Mouse (Mus musculus) small intestine, adult 2 months (tissue): ENCODE data around the gene Calml3. TPM values are rescaled to one million over a fixed set of nuclear protein-coding genes. Genes with fewer than 3 reads are reported as not detected.
A peak's percentile ranks its signal among the peaks of the same experiment; 100 is the strongest.

Experiments used
- H3K27ac ChIP-seq: fragments of 200-500 bp; 2 replicates; pipeline ENCODE4 v1.5.1; 2012; ENCODE audit warnings: low read depth, low read length, control low read depth, inconsistent platforms; ENCODE audit not compliant: insufficient read depth
- H3K27me3 ChIP-seq: fragments of 200-500 bp; 2 replicates; pipeline ENCODE4 v1.6.1; 2012; ENCODE audit warnings: mild to moderate bottlenecking, moderate library complexity, low read length, inconsistent platforms; ENCODE audit not compliant: control insufficient read depth, insufficient read depth
- H3K36me3 ChIP-seq: fragments of 200-500 bp; 2 replicates; pipeline ENCODE4 v1.6.1; 2012; ENCODE audit warnings: mild to moderate bottlenecking, low read length, control low read depth, inconsistent platforms; ENCODE audit not compliant: control insufficient read depth, insufficient read depth
- H3K4me1 ChIP-seq: fragments of 200-500 bp; 2 replicates; pipeline ENCODE4 v1.6.1; 2012; ENCODE audit warnings: low read length, inconsistent platforms, mixed read lengths; ENCODE audit not compliant: control insufficient read depth, insufficient read depth, insufficient read length
- H3K4me3 ChIP-seq: fragments of 200-500 bp; 2 replicates; pipeline ENCODE4 v1.5.1; 2012; ENCODE audit warnings: low read depth, mild to moderate bottlenecking, control low read depth, inconsistent platforms, low read length, moderate library complexity
- CTCF ChIP-seq: fragments of 200-500 bp; IDR thresholded peaks from 2 replicates; pipeline ENCODE4 v1.5.1; 2012; ENCODE audit warnings: low read depth, mild to moderate bottlenecking, control low read depth, inconsistent platforms, low read length, moderate library complexity, mixed read lengths; ENCODE audit not compliant: insufficient replicate concordance, insufficient read length; ENCODE audit errors: extremely low read depth
- POLR2A ChIP-seq: fragments of 200-500 bp; IDR thresholded peaks from 2 replicates; pipeline ENCODE4 v1.6.1; 2012; ENCODE audit warnings: low read depth, mild to moderate bottlenecking, control low read depth, inconsistent platforms, low read length, moderate library complexity
- WGBS: fragments of 180-500 bp; shearing (Covaris S2); methylation state at CpG from one replicate; pipeline ENCODE4 v1.1.7; 2018; 5-methylcytosine and 5-hydroxymethylcytosine counted together
- polyA plus RNA-seq: library from polyadenylated mRNA; depleted of rRNA; stranded (reverse); fragments of >200 nt; gene quantifications from 2 replicates; pipeline ENCODE4 v1.2.3, GENCODE M21; 2012

Calml3 gene
- polyA plus RNA-seq, 1 experiment = not detected

DNA sequence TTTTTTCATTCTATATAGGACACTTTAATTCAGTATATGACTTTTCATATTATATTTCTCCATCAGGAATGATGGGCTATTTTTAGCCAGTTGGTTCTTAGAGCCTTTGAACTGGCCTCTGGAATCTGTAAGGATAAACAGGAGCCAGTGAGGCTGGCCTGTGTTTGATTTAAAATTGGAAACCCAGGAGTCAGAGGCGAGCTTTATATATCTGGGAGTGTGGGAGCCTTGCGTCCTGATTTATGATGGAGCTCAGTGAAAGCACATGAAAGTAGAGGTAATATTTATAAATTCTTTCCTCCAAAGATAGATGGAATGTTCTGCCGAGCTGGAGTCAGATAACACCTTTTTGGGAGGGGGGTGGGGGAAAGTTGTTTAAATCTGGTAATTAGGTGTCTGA lies 4.7 kb downstream of the Calml3 start:
- H3K36me3 ChIP-seq = no peaks in the 10 kb centered on the region
- H3K4me1 ChIP-seq = no peaks in the 10 kb centered on the region
- TF ChIP-seq POLR2A (no peak), CTCF (no peak)
- H3K27me3 ChIP-seq = no peaks in the 10 kb centered on the region
- H3K27ac ChIP-seq = no peak overlapping the region
- 76% methylated on average over 3 of the region's 3 CpGs for WGBS
- H3K4me3 ChIP-seq = no peak overlapping the region

DNA sequence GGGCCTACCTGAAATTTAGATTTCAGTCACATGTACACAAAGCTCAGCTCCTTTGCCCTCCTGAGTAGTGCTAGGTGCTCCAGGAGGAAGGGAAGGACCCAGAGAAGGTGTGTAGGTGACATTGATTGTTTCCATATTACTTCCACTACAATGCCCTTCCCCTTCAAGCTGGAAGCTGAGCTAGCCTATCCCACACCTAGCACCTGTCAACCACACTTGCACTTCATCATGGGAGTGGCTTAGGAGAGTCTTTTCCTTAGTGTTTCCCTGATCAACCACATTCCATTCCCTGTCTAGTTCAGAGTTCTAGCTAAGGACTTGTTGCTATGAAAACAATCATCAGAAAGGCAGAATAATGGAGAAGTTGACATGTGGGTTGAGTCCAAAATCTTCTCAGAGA lies 5.4 kb downstream of the Calml3 start:
- Histone ChIP-seq H3K36me3 (no peaks in the 10 kb centered on the region), H3K27me3 (no peaks in the 10 kb centered on the region), H3K4me3 (no peak overlapping the region), H3K4me1 (no peaks in the 10 kb centered on the region), H3K27ac (no peak overlapping the region)
- TF ChIP-seq POLR2A (no peak), CTCF (no peak)

DNA sequence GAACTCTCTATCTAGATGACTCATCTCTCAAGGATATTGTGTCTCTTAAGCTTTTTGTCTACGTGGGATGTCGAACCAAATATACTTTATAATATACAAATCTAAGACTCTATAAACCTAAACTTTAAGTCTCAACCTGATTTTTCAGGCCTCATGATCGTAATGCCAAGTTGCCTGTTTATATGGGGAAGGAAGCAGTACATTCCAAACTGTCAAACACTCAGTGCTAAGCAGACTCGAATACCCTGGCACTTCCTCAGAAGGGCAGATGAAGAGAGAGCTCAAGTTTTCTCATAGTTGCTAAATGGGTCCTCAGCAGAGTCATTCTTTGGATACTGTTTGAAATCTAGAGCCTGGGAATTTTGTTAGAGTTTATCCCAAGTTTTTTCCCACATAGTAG lies 7.5 kb downstream of the Calml3 start:
- Histone ChIP-seq H3K27me3 (no peaks in the 10 kb centered on the region), H3K27ac (no peak overlapping the region), H3K4me3 (no peak overlapping the region), H3K36me3 (no peaks in the 10 kb centered on the region), H3K4me1 (no peaks in the 10 kb centered on the region)
- 76% methylated on average over 4 of the region's 4 CpGs for WGBS
- no peak for TF ChIP-seq CTCF
- TF ChIP-seq POLR2A = no peak

DNA sequence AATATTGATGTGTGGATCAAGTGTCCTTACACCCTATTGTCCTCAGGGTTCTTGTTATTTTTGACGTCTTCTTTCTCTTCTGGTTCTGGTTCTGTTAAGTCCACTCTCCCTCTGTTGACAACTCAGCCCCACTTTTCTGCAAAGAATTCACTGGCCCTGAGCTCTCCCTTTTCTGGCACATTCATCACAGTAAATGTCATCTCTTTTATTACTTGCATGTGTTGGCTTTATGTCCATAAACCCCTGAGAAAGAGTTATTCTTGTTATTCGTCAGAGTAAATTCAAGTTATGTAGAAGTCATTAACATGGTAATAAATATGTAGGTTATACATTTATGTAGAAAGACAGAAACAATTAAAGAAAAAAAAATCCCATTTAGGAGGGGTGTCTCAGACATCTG lies 14.6 kb downstream of the Calml3 start:
- no peak overlapping the region for H3K4me3 ChIP-seq
- peak overlapping the region; percentile 77 for H3K27ac ChIP-seq
- no peaks in the 10 kb centered on the region for H3K27me3 ChIP-seq
- peaks cover 15% of the 10 kb centered on the region; the same call in 1 of the 2 replicates for H3K4me1 ChIP-seq
- no peaks in the 10 kb centered on the region for H3K36me3 ChIP-seq
- 33% methylated on average over 2 of the region's 2 CpGs for WGBS
- TF ChIP-seq CTCF = no peak
- no peak for TF ChIP-seq POLR2A

DNA sequence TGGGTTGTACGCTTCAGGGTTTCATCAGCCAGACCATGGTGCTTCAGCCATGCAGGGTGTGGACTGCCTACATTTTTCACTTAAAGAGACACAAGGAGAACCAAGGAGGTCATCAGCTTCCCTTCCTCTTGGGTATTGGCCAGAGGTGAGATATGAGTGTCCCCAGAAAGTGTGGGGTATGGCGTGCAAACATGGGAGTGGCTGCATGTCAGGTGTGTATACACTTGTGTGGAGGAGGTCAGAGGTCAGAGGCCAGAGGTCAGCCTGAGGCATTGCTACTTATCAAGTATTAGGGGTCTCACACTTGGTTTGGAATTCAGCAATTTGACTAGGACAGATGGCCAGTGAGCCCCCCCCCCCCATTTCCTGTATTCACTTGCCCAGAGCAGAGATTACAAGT lies 15.5 kb downstream of the Calml3 start:
- no peak for TF ChIP-seq POLR2A
- TF ChIP-seq CTCF = no peak
- peak overlapping the region; percentile 81 for H3K27ac ChIP-seq
- WGBS = 52% methylated on average over 2 of the region's 2 CpGs

DNA sequence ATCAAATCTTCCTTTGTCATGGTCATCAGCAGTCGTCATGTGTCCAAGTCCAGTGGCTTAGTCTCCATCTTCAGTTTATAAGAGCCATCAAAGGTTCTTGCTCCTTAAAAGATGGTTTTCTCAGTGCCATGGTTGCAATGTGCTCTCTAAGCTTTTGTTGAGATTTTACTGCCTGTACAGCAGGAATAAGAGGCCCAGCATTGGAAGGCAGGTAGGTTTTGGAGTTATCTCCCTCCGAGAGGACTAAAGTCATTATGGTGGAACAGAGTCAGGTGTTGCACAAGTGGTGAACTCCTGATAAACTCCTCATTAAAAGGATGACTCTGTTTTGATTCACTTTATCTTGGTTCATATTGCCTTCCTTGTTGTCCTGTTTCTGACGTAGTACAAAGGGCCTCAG lies 16.5 kb downstream of the Calml3 start:
- no peak for TF ChIP-seq POLR2A
- TF ChIP-seq CTCF = no peak
- peak overlapping the region; percentile 90 for H3K27ac ChIP-seq
- 45% methylated on average over 3 of the region's 3 CpGs for WGBS

More for the DNA sequence above, 15.5 kb downstream of the Calml3 start:
- peaks cover 22% of the 10 kb centered on the region; the same call in 1 of the 2 replicates for H3K4me1 ChIP-seq
- H3K36me3 ChIP-seq = no peaks in the 10 kb centered on the region
- H3K4me3 ChIP-seq = no peak overlapping the region
- H3K27me3 ChIP-seq = no peaks in the 10 kb centered on the region

DNA sequence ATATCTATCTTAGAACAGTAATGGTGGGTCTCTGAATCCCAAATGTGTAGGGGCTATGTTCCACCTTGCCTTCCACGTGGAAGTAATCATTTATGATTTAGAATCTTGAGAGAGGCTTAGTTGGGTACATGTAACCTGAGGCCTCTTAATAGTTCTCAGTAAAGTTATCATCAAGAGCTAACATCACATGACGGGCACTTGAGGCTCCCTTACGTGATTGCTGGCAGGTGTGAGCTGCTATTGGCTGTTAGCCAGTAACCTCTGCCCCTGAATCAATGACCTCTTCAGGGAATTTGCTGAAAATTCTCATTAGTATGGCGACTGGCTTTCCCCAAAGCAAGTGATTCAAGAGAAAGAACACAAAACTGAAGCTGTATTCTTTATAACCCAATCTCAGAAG lies 17.0 kb downstream of the Calml3 start:
- H3K4me1 ChIP-seq = peaks cover 27% of the 10 kb centered on the region; the same call in 1 of the 2 replicates
- peak overlapping the region; percentile 90 for H3K27ac ChIP-seq

More for the DNA sequence above, 16.5 kb downstream of the Calml3 start:
- no peaks in the 10 kb centered on the region for H3K27me3 ChIP-seq
- no peak overlapping the region for H3K4me3 ChIP-seq
- H3K36me3 ChIP-seq = no peaks in the 10 kb centered on the region
- peaks cover 22% of the 10 kb centered on the region; the same call in 1 of the 2 replicates for H3K4me1 ChIP-seq

More for the DNA sequence above, 17.0 kb downstream of the Calml3 start:
- no peaks in the 10 kb centered on the region for H3K27me3 ChIP-seq
- TF ChIP-seq CTCF (no peak), POLR2A (no peak)
- H3K36me3 ChIP-seq = no peaks in the 10 kb centered on the region
- no peak overlapping the region for H3K4me3 ChIP-seq
- 19% methylated on average over 4 of the region's 4 CpGs for WGBS
